Mouse (Mus musculus): Measurements from ENCODE around the gene Asap2. TPM values are rescaled to one million over a fixed set of nuclear protein-coding genes. Genes with fewer than 3 reads are reported as not detected.

The Asap2 gene
- total RNA-seq, 2 experiments from 2014 or later, result 8.2 to 17.5 TPM

- DNase-seq (ENCODE audit: low spot score in 2 of 2), result no peak
These were observed 312.1 kb downstream of the Asap2 start for GRCm38 (mm10) chr12:21302361-21302783.

- no peak for DNase-seq (ENCODE audit: low spot score in 2 of 2)
These were observed 315.5 kb downstream of the Asap2 start for GRCm38 (mm10) chr12:21305741-21306140.

DNA sequence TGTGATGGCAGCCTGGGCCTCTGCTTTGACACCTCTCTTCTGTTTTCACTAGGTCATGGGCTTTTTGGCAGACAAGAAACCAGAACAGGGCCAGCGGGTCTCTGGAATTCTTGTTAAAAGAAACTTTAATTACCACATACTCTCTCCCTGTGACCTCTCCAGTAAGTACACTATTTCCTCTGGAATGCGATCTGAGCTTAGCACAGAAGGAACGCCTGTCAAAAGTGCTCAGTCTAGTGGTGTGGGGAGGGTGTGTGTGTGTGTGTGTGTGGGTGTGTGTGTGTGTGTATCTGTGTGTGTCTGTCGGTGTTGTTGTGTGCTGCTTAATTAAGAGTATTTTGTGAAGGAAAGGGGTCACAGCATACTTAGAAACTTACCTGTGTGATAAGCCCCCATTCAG is 316.5 kb downstream of the Asap2 start:
- DNase-seq (ENCODE audit: low spot score in 2 of 2), result no peak

GRCm38 (mm10) chr12:21312201-21312600 is 321.9 kb downstream of the Asap2 start:
- DNase-seq (ENCODE audit: low spot score in 2 of 2), result no peak

DNA sequence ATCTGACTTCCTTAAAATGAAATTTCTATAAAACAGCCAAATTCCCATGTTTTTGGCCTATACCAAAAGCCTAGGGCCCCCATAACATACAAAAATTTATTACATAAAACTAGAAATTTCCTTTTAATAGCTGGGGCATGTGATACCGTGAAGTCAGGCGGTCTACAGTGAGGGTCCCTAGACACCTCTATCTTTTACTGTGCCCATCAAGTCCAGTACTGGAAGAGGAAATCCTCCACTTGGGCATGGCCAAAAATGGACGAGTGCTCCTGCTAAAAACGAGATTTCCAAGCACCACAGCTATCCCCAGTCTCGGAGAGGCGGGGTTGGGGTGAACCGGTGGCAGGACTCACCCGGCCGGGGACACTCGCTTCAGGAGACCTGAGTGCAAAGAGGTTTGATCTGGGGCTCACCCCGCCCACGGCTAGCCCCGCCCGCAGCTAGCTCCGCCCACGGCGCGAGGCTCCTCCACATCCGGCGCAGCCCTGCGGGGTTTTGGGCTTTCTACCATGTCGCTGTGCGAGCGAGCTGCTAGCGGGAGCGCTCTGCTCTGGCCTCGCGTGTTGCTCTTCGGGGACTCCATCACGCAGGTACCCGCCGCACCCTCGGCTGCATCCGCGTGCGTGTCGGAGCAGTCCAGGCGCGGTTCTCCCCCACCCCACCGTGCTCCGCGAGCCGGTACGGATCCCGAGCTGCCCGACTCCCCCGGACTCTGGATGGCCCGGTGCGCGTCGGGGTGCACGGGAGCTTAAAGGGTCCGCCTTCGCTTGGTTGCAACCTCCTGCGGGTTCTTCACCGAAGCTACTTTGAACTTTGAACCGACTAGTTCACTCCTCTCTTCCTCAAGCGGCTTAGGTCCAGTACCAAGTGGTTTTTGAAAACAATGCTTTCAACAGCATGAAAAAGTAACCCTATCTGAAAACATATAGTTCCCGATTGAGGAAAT is 325.9 kb downstream of the Asap2 start, which contains the start of gene Iah1:
TSS of gene Iah1 (plus strand) at position 467 of the 946 bp plus-strand sequence.
- DNase-seq (ENCODE audit: low spot score in 2 of 2), result peak; percentile 85 to 86

DNA sequence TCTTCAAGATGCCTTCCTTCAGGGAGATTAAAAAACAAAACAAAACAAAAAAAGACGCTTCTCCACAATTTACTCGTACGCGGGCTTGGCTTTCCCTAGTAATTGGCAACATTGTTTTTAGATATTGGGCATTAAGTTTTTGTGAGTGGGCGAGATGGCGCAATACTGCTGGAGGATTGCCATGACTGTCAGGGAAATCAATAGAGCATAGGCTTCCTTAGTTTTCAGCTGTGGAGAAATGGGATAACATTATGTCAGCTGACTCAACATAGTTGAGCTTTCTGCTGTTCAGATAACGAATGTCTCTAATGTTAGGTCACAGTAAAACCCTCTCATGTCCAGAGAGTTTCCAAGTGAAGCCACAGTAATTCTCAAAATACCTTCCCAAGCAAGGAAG is 326.6 kb downstream of the Asap2 start:
- DNase-seq (ENCODE audit: low spot score in 2 of 2), result peak; percentile 66

DNA sequence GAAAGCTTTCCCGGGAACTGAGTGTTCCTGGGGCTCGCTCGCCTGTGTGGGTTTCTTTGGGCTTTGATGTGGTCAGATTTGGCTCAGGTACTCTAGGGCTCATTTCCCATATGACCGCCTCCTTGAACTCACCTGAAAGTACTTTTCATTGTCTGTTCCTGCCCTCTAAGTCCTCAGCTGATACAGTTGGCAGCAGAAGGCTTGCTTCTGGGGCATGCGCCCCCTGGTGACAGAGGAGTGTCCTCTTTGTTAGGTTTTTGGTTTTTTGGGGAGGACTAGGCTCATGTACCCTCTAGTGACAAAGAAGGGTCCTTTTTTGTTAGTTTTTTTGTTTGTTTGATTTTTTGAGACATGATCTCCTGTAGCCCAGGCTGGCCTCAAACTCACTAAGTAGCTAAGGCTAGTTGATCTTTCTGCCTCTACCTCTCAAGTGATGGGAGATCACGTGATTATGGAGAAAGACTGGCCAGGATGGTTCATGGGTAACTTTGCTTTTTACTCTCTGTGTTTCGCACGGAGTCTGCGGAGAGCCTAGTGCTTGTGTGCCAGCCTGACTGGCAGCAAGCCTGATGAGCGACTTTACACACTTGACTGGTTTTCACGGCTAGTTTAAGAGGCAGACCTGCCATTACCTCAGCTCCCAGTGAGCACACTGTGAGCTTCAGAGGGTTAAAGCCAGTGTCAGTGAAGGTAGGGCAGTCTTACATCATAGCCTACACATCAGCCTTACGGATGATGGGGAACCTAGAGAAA is 328.1 kb downstream of the Asap2 start:
- peak; percentile 55 to 63 for DNase-seq (ENCODE audit: low spot score in 2 of 2)

Measured in adrenal gland, adult 18-20 months (tissue).